Mouse (Mus musculus): ENCODE data around the gene Ifit1bl1. TPM values are rescaled to one million over a fixed set of nuclear protein-coding genes. Genes with fewer than 3 reads are reported as not detected.
"Not testable (repeated sequence)": the region's sequence is repeated elsewhere in the genome, so short reads cannot be mapped to it uniquely, and the experiment has no call there.

The Ifit1bl1 gene
- 0.75 TPM in 2 replicates for polyA plus RNA-seq (2015; fragmentation: Nextera tagmentation; extraction: Ambion mirVana)

DNA sequence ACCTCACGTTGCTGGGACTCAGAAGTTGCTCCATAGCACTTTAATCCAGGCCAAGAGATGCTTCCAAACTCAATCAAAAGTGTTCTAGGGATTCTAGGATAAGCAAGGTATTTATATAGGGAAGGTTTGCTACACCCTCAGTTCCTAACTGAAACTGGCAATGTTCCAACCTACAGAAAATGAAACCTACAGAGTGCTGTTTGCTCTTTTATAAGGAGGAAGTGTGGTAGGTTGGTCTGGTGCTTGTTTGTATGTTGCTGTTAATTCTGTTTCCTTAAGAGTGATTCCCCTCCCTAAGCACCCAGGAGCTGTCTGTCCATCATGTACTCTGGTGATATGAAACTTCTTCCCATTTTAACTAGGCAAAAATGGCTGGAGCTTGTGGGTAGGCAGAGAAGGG, at the start of gene Ifit1bl1:
Gene Ifit1bl1, minus strand, starts transcription at position 69 of the 400 bp plus-strand sequence.
- not testable (repeated sequence) for H3K27ac ChIP-seq (ENCODE audit: low read depth); DNase-seq
- WGBS (ENCODE audit: insufficient replicate concordance), result 45% methylated on average over 1 of the region's 1 CpGs

DNA sequence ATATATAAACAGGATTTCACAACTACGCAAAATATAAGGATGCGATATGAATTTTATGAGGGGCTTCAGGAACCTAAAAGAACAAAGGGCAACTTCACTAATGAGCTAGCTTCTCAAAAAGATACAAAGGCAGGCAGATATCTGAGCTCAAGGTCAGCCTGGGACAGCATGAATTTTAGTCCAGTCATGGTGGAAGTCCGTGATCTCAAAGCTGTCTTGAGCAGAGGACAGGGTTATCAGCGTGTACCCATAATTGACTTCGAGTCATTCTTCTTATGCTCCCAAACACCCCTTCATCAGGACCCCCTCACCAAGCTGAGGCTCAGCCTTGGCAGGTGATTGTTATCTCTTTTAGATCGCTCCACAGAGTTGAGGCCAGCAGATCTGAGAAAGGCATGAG, 49.2 kb upstream of the Ifit1bl1 start:
- H3K4me2 ChIP-seq (ENCODE audit: low read depth, low read length), result no peak overlapping the region
- H3K4me1 ChIP-seq (ENCODE audit: insufficient read depth), result peaks cover 8% of the 10 kb centered on the region
- H3K27me3 ChIP-seq (ENCODE audit: insufficient read depth, low read length), result no peaks in the 10 kb centered on the region
- no peaks in the 10 kb centered on the region for H3K36me3 ChIP-seq (replicated peaks; ENCODE audit: insufficient read depth, low read length)
- WGBS (ENCODE audit: insufficient replicate concordance), result 66% methylated on average over 6 of the region's 6 CpGs
- no peak for ATAC-seq
- no peaks in the 10 kb centered on the region for H3K9me3 ChIP-seq (ENCODE audit: low read length)
- H3K9ac ChIP-seq (replicated peaks), result no peak overlapping the region
- TF ChIP-seq EP300 (IDR thresholded peaks at IDR 0.05; ENCODE audit: low read depth), result no peak
- TF ChIP-seq CTCF (IDR thresholded peaks at IDR 0.05; ENCODE audit: low read depth), result no peak
- no peak overlapping the region for H3K27ac ChIP-seq (ENCODE audit: low read depth)
- no peak for DNase-seq
- H3K4me3 ChIP-seq (ENCODE audit: low read depth, low read length), result no peak overlapping the region

More for the DNA sequence above, at the start of gene Ifit1bl1:
- ATAC-seq, result peak; percentile 40; the same call in 1 of the 2 replicates
- not testable (repeated sequence) for H3K4me3 ChIP-seq (ENCODE audit: low read depth, low read length); H3K9me3 ChIP-seq (ENCODE audit: low read length); H3K27me3 ChIP-seq (ENCODE audit: insufficient read depth, low read length); H3K4me1 ChIP-seq (ENCODE audit: insufficient read depth); H3K9ac ChIP-seq (replicated peaks); H3K36me3 ChIP-seq (replicated peaks; ENCODE audit: insufficient read depth, low read length); H3K4me2 ChIP-seq (ENCODE audit: low read depth, low read length)

DNA sequence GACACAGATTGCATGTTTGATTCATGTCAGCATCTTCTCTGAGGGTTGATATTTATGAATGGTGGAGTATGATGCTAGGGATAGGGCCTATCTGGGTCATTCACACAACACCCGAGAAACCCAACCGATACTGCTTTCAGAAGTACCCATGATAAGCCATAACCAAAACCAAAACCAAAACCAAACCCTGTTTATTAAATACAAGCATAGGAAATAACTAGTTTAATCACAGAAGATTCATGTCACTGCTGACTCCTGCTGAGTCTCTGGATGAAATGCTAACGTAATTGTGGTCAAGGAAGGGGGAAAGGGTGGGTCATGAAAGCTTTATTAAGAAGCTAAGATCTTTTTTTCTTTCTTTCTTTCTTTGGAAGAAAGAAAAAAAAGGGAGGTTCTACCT, 48.5 kb upstream of the Ifit1bl1 start:
- no peak overlapping the region for H3K9ac ChIP-seq (replicated peaks)
- H3K27ac ChIP-seq (ENCODE audit: low read depth), result no peak overlapping the region
- no peak for TF ChIP-seq CTCF (IDR thresholded peaks at IDR 0.05; ENCODE audit: low read depth)
- TF ChIP-seq EP300 (IDR thresholded peaks at IDR 0.05; ENCODE audit: low read depth), result no peak
- no peak overlapping the region for H3K4me2 ChIP-seq (ENCODE audit: low read depth, low read length)
- H3K9me3 ChIP-seq (ENCODE audit: low read length), result no peaks in the 10 kb centered on the region
- no peaks in the 10 kb centered on the region for H3K27me3 ChIP-seq (ENCODE audit: insufficient read depth, low read length)
- no peak for ATAC-seq
- 70% methylated on average over 3 of the region's 3 CpGs for WGBS (ENCODE audit: insufficient replicate concordance)
- no peaks in the 10 kb centered on the region for H3K36me3 ChIP-seq (replicated peaks; ENCODE audit: insufficient read depth, low read length)
- H3K4me3 ChIP-seq (ENCODE audit: low read depth, low read length), result no peak overlapping the region
- peaks cover under 1% of the 10 kb centered on the region; the same call in 1 of the 2 replicates for H3K4me1 ChIP-seq (ENCODE audit: insufficient read depth)
- no peak for DNase-seq

DNA sequence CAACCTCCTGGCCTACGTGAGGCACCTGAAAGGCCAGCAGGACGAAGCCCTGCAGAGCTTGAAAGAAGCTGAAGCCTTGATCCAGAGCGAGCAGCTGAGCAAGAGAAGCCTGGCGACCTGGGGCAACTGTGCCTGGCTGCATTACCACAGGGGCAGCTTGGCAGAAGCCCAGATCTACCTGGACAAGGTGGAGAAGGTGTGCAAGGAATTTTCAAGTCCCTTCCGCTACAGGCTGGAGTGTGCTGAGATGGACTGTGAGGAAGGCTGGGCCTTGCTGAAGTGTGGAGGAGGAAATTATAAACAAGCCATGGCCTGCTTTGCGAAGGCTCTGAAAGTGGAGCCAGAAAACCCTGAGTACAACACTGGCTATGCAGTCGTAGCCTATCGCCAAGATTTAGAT, 45.9 kb upstream of the Ifit1bl1 start:
- H3K4me3 ChIP-seq (ENCODE audit: low read depth, low read length); H3K27me3 ChIP-seq (ENCODE audit: insufficient read depth, low read length); H3K36me3 ChIP-seq (replicated peaks; ENCODE audit: insufficient read depth, low read length); ATAC-seq; H3K9me3 ChIP-seq (ENCODE audit: low read length); H3K9ac ChIP-seq (replicated peaks); H3K4me2 ChIP-seq (ENCODE audit: low read depth, low read length); H3K27ac ChIP-seq (ENCODE audit: low read depth); DNase-seq; H3K4me1 ChIP-seq (ENCODE audit: insufficient read depth): not testable (repeated sequence)
- 83% methylated on average over 7 of the region's 8 CpGs for WGBS (ENCODE audit: insufficient replicate concordance)

DNA sequence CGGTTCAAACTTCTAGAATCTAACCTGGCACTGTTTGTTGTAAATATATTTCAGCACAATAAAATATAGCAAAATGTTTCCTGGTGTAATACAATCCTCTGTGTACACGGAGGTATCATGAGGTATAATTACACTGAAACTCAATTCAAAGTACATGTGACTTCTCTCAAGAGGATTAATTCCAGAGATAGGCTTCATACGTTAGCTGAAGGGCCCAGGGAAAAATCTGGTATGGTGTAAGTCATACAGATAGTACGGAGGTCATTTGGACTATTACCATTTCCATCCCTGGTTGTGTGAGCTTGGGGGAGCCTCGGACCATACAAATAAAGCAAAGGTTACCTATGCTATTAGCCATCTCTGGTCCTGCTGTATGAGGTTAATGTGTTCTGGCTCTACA, 40.9 kb upstream of the Ifit1bl1 start:
- Histone ChIP-seq H3K4me1 (ENCODE audit: insufficient read depth) (peaks cover 21% of the 10 kb centered on the region), H3K27me3 (ENCODE audit: insufficient read depth, low read length) (no peaks in the 10 kb centered on the region), H3K36me3 (replicated peaks; ENCODE audit: insufficient read depth, low read length) (no peaks in the 10 kb centered on the region), H3K4me2 (ENCODE audit: low read depth, low read length) (peak overlapping the region; percentile 74), H3K9ac (replicated peaks) (no peak overlapping the region), H3K9me3 (ENCODE audit: low read length) (no peaks in the 10 kb centered on the region), H3K27ac (ENCODE audit: low read depth) (no peak overlapping the region), H3K4me3 (ENCODE audit: low read depth, low read length) (no peak overlapping the region)
- DNase-seq (no peak), ATAC-seq (no peak)
- WGBS (ENCODE audit: insufficient replicate concordance), result 66% methylated on average over 5 of the region's 5 CpGs
- no peak for TF ChIP-seq CTCF (IDR thresholded peaks at IDR 0.05; ENCODE audit: low read depth)
- no peak for TF ChIP-seq EP300 (IDR thresholded peaks at IDR 0.05; ENCODE audit: low read depth)

DNA sequence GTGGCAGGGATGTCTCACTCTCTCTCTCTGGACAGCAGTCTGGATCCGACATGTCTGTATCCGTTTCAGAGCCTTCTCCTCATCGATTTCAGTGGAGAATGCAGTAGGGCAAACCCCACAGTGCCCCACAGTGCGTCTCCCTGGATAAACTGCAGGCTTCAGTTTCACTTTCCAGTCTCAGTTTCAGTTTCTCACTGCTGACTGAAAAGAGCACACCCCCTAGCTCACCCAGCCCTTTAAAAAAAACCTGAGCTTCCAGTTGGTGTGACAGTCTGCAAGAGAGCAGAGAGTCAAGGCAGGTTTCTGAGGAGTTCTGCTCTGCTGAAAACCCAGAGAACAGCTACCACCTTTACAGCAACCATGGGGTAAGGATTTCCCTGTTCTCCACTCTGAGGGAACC, 38.9 kb upstream of the Ifit1bl1 start, which contains the start of the genes Ifit1bl2 and Ifit1:
Gene Ifit1bl2, minus strand, starts transcription at position 121 of the 400 bp plus-strand sequence.
Gene Ifit1, plus strand, starts transcription at position 249 of the 400 bp plus-strand sequence.
- ATAC-seq (peak; percentile 80), DNase-seq (peak; percentile 40)
- Histone ChIP-seq H3K27me3 (ENCODE audit: insufficient read depth, low read length) (no peaks in the 10 kb centered on the region), H3K9me3 (ENCODE audit: low read length) (no peaks in the 10 kb centered on the region), H3K4me1 (ENCODE audit: insufficient read depth) (peaks cover 21% of the 10 kb centered on the region), H3K4me2 (ENCODE audit: low read depth, low read length) (peak within 1 kb of the TSS; percentile 74), H3K9ac (replicated peaks) (peak within 1 kb of the TSS; percentile 56), H3K36me3 (replicated peaks; ENCODE audit: insufficient read depth, low read length) (no peaks in the 10 kb centered on the region), H3K4me3 (ENCODE audit: low read depth, low read length) (peak within 1 kb of the TSS; percentile 48), H3K27ac (ENCODE audit: low read depth) (peak within 1 kb of the TSS; percentile 22; the same call in 1 of the 2 replicates)
- no peak for TF ChIP-seq EP300 (IDR thresholded peaks at IDR 0.05; ENCODE audit: low read depth)
- TF ChIP-seq CTCF (IDR thresholded peaks at IDR 0.05; ENCODE audit: low read depth), result no peak
- 13% methylated on average over 4 of the region's 4 CpGs for WGBS (ENCODE audit: insufficient replicate concordance)
